Mouse (Mus musculus) hindbrain, postnatal 0 days (tissue): ENCODE measurements around the gene Rnf5. TPM values are rescaled to one million over a fixed set of nuclear protein-coding genes. Genes with fewer than 3 reads are reported as not detected.

ENCODE experiments used
- ATAC-seq: fragments of 200-750 bp; cut with Nextera tagmentation; 2 replicates; pipeline ENCODE4 v1.8.0; 2017; ENCODE audit warnings: mild to moderate bottlenecking, moderate TSS enrichment, moderate library complexity
- DNase-seq: peaks from one replicate; pipeline ENCODE4 v3.0.0-alpha.2; 2015; ENCODE audit warnings: low spot score
- H3K27ac ChIP-seq: fragments of 300-500 bp; sonication (generic); 2 replicates; pipeline ENCODE4 v1.5.1; 2014; ENCODE audit warnings: mild to moderate bottlenecking
- H3K27me3 ChIP-seq: fragments of 300-500 bp; sonication (generic); 2 replicates; pipeline ENCODE4 v1.6.1; 2014; ENCODE audit warnings: low read length, mixed read lengths; ENCODE audit not compliant: insufficient read depth
- H3K36me3 ChIP-seq: fragments of 300-500 bp; sonication (generic); 2 replicates; pipeline ENCODE4 v1.6.1; 2014; ENCODE audit warnings: low read length, mixed read lengths; ENCODE audit not compliant: insufficient read depth
- H3K4me1 ChIP-seq: fragments of 300-500 bp; sonication (generic); 2 replicates; pipeline ENCODE4 v1.6.1; 2014; ENCODE audit warnings: antibody characterized with exemption, low read length, mixed read lengths; ENCODE audit not compliant: insufficient read depth
- H3K4me2 ChIP-seq: fragments of 300-500 bp; sonication (generic); 2 replicates; pipeline ENCODE4 v1.6.1; 2014; ENCODE audit warnings: low read depth, mild to moderate bottlenecking, low read length, moderate library complexity, mixed read lengths
- H3K4me3 ChIP-seq: fragments of 300-500 bp; sonication (generic); 2 replicates; pipeline ENCODE4 v1.5.1; 2014; ENCODE audit warnings: low read length
- H3K9ac ChIP-seq: fragments of 300-500 bp; sonication (generic); replicated peaks from 2 replicates; pipeline ENCODE4 v1.6.1; 2014; ENCODE audit warnings: mild to moderate bottlenecking, low read length, moderate library complexity, mixed read lengths
- H3K9me3 ChIP-seq: fragments of 300-500 bp; sonication (generic); 2 replicates; pipeline ENCODE4 v1.6.1; 2016; ENCODE audit warnings: low read length, mixed read lengths
- CTCF ChIP-seq: IDR thresholded peaks from 2 replicates; pipeline ENCODE4 v1.5.1; 2016; ENCODE audit warnings: antibody characterized with exemption, control low read depth, low read depth
- WGBS: fragments of 180-500 bp; shearing (Covaris S2); extraction: QIAGEN DNeasy Blood & Tissue Kit; methylation state at CpG from one replicate; pipeline ENCODE4 v1.1.7; 2014; 5-methylcytosine and 5-hydroxymethylcytosine counted together
- polyA plus RNA-seq: library from polyadenylated mRNA; unstranded; fragments of >200 nt; fragmentation: Nextera tagmentation; extraction: Ambion mirVana; gene quantifications from 2 replicates; pipeline ENCODE4 v1.2.1, GENCODE M21; 2015
- total RNA-seq: library from RNA; depleted of rRNA; stranded (reverse); fragments of >200 nt; gene quantifications from 2 replicates; pipeline ENCODE4 v1.2.3, GENCODE M21; 2014

The Rnf5 gene
- total and polyA plus RNA-seq, 2 experiments from 2014 or later, result 61.9 to 223 TPM

DNA sequence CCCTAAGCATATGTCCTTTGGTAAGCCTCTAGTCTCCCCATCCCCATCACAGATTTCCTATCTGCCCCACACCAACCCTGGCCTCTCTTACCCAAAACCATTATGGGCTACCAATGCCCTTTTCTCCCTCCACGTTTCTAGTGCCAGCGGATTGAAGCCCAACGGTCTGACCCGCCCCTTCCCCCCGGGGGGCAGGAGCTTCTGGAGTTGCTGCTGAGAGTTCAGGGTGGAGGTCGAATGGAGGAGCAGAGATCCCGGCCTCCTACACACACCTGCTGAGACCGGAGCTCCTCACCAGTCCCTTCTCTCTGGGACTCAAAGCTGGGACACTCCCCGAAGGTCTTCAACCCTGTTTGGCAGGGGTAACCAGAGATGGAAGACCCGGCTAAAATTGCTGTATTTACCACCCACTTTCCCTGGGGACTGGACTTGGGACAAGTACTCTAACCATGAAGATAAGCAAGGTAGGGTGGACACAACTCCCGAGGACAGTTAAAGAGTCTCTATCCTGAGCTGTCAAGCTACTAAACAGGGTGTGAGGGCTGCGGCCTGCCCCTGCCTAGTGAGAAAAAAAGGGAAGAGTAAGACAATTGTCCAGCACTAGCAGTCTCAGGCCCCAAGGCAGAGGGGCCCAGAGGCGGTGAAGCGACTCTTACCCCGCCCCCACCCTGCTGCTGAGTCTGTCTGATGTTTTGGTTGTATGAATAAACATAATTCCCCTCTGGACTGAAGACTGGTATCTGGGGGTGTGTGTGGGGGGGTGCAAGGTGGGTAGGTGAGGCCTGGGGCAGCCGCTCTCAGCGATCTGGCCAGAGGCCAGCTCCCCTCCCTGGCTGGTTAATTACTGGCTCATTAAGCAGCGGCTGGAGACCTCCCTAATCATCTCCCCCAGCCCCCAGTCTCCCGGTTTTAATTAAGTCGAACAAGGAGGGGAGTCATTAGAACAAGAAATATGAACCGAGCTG lies 12.2 kb downstream of the Rnf5 start, which contains the start of gene Pbx2:
Gene Pbx2 (plus strand): TSS at position 238 of the 965 bp plus-strand sequence.
- Histone ChIP-seq H3K9ac (peak within 1 kb of the TSS; percentile 96), H3K27me3 (no peaks in the 10 kb centered on the region), H3K4me1 (peaks cover 25% of the 10 kb centered on the region), H3K9me3 (no peaks in the 10 kb centered on the region), H3K4me2 (peak within 1 kb of the TSS; percentile 97), H3K4me3 (peak within 1 kb of the TSS; percentile 85), H3K27ac (peak within 1 kb of the TSS; percentile 96), H3K36me3 (peaks cover 19% of the 10 kb centered on the region; the same call in 1 of the 2 replicates)
- ATAC-seq (no peak), DNase-seq (peak; percentile 29)
- 4% methylated on average over 21 of the region's 21 CpGs for WGBS
- TF ChIP-seq CTCF, result no peak

DNA sequence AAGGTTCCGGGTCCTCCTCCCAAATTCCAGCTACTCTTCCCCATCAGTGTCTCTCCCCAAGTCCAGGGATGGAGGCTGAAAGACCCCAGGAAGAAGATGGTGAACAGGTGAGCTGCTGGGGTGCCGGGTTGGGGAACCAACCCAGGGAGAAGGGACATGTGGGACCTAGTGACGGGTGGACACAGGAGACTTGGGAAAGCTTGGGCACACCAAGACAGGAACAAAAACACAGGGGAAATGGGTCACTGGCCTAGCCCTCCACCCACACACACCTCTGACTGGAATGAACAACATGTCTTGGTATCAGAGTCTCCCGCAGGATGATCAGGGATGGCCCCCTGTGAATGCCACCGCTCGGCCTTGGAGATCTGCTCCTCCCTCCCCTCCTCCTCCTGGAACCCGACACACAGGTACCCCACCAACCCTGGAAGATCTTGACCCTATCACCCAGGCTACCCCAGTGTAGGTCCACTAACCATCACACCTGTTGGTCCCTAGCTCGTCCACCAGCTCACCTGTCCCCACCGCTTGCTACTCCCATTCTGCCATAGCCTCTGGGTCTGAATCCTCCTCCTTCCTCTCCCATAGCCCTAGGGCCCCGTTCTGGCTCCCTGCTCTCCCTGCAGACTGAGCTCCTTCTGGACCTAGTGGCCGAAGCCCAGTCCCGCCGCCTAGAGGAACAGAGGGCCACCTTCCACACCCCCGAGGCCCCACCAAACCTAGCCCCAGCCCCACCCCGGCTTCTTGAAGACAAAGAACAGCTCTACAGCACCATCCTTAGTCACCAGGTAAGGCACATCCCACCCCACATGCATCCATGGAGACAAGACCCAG lies 13.1 kb downstream of the Rnf5 start:
- Histone ChIP-seq H3K4me2 (0 out of 2 replicates have a peak overlapping the region, but pooled peaks have one; percentile 11), H3K27ac (peak overlapping the region; percentile 96; the same call in 1 of the 2 replicates), H3K9ac (no peak overlapping the region), H3K4me3 (no peak overlapping the region), H3K36me3 (peaks cover 9% of the 10 kb centered on the region; the same call in 1 of the 2 replicates), H3K4me1 (peaks cover 25% of the 10 kb centered on the region), H3K27me3 (no peaks in the 10 kb centered on the region), H3K9me3 (no peaks in the 10 kb centered on the region)
- no peak for TF ChIP-seq CTCF
- no peak for DNase-seq
- no peak for ATAC-seq
- 66% methylated on average over 13 of the region's 15 CpGs for WGBS

DNA sequence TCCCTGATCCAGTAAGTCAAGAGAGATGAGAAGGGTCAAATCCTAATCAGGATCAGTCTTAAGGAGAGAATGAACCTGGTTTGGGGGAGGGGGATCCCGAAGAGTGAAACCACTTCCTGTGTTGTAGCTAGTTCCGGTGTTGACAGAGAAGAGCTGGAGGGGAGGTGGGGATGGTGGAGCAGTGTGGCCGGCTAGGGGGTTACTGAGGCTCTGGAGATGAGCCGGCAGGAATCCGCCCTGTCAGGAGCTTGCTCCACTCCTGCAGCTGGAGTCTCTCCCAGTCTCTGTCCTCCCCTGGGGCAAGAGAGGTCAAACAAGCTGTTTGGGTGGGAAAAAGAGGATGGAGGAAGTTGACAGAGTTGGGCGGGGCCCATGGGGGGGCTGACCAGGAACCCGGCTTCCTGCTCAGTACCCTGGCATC lies 13.8 kb downstream of the Rnf5 start, which contains the start of gene Gpsm3:
Gene Gpsm3 (plus strand): TSS at position 126 of the 421 bp plus-strand sequence.
- H3K9ac ChIP-seq, result no peak within 1 kb of the TSS
- DNase-seq, result no peak
- no peak within 1 kb of the TSS for H3K4me3 ChIP-seq
- H3K27me3 ChIP-seq, result no peaks in the 10 kb centered on the region
- 0 out of 2 replicates have a peak, but pooled peaks cover 2% of the 10 kb centered on the region for H3K36me3 ChIP-seq
- WGBS, result 27% methylated on average over 7 of the region's 7 CpGs
- ATAC-seq, result no peak
- TF ChIP-seq CTCF, result no peak
- H3K4me2 ChIP-seq, result peak within 1 kb of the TSS; percentile 11; the same call in 1 of the 2 replicates
- peak within 1 kb of the TSS; percentile 96; the same call in 1 of the 2 replicates for H3K27ac ChIP-seq
- no peaks in the 10 kb centered on the region for H3K9me3 ChIP-seq
- H3K4me1 ChIP-seq, result peaks cover 25% of the 10 kb centered on the region

DNA sequence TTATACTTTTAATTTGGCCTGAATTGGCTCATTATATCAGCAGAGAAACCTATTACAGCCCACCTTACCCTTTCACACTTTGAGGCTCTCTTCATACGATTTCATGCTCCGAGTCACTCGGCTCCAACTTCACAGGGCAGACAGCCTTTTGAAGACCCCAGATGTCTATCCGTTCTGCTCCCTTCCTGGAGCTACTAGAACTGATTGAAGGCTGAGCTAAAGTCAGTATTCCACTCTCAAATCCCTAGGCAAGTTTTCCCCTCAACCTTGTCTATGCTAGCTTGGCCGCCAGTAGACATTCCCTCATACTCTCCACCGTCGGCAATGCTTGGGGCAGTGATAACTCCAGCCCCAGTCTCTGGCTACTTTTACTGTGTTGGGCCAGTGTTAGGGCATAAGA lies 14.3 kb downstream of the Rnf5 start:
- Histone ChIP-seq H3K4me1 (peaks cover 24% of the 10 kb centered on the region), H3K27ac (no peak overlapping the region), H3K9me3 (no peaks in the 10 kb centered on the region), H3K9ac (no peak overlapping the region), H3K4me2 (peak overlapping the region; percentile 5; the same call in 1 of the 2 replicates), H3K27me3 (no peaks in the 10 kb centered on the region), H3K36me3 (no peaks in the 10 kb centered on the region), H3K4me3 (no peak overlapping the region)
- 55% methylated on average over 7 of the region's 7 CpGs for WGBS
- TF ChIP-seq CTCF, result no peak
- ATAC-seq (no peak), DNase-seq (no peak)

DNA sequence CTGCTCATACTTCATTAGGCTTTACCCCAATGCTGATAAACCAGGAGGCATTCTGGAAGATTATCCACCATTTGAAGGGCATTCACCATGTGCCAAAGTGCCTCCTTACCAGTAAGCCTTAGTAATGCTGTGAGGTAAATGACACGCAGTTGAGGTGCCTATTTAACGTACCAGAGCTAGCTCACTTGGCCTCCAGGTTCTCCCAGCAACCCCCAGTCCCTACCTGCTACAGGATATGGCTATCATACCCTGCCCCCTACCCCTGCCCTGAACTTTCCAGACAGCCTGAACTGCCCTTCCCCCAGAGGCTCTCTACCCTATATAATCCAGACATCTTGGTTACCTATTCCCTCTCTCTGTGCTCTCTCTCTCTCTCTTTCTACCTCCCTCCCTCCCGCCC lies 14.7 kb downstream of the Rnf5 start:
- no peak overlapping the region for H3K27ac ChIP-seq
- H3K9me3 ChIP-seq, result no peaks in the 10 kb centered on the region
- TF ChIP-seq CTCF, result no peak
- ATAC-seq, result no peak
- peaks cover 19% of the 10 kb centered on the region for H3K4me1 ChIP-seq
- no peak for DNase-seq
- H3K4me3 ChIP-seq, result no peak overlapping the region
- H3K27me3 ChIP-seq, result no peaks in the 10 kb centered on the region
- H3K4me2 ChIP-seq, result no peak overlapping the region
- WGBS, result 66% methylated on average over 3 of the region's 3 CpGs
- no peaks in the 10 kb centered on the region for H3K36me3 ChIP-seq
- H3K9ac ChIP-seq, result no peak overlapping the region

DNA sequence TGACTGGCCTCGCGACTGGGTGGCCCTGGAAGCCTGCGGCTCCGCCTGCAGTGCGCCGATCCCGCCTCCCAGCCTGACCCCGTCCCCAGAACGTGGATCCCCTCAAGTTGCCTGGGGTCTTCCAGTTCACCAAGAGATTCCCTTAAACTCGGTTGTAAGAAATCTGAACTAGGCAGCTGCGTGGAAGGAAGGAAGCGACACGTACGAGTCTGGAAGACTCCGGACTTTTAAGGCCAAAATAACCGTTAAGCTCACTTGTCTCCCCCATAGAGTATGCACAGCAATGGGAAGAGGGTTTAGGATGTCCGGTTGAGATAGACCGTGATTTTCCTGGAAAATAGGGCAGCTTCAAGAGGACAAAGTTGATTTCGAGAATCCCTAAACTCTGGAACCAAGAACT lies 15.7 kb downstream of the Rnf5 start:
- Histone ChIP-seq H3K9ac (peak overlapping the region; percentile 68), H3K4me3 (peak overlapping the region; percentile 52), H3K27ac (peak overlapping the region; percentile 91), H3K4me2 (peak overlapping the region; percentile 86), H3K36me3 (no peaks in the 10 kb centered on the region), H3K27me3 (no peaks in the 10 kb centered on the region), H3K4me1 (peaks cover 14% of the 10 kb centered on the region), H3K9me3 (no peaks in the 10 kb centered on the region)
- no peak for TF ChIP-seq CTCF
- no peak for DNase-seq
- WGBS, result 4% methylated on average over 19 of the region's 19 CpGs
- no peak for ATAC-seq
